Mouse (Mus musculus) liver, postnatal 0 days (tissue): ENCODE data around the gene Rap1a.

Source experiments
- CTCF ChIP-seq: sonication (generic); IDR thresholded peaks from 2 replicates; pipeline ENCODE4 v1.5.1; 2016; ENCODE audit warnings: antibody characterized with exemption, low read depth
- EP300 ChIP-seq: IDR thresholded peaks from 2 replicates; pipeline ENCODE4 v1.6.1; 2016; ENCODE audit warnings: antibody characterized with exemption, low read depth, mild to moderate bottlenecking

GRCm38 (mm10) chr3:105711741-105712140 lies 89.4 kb downstream of the Rap1a start:
- TF ChIP-seq CTCF = no peak
- TF ChIP-seq EP300 = no peak
